Mouse (Mus musculus): Measurements from ENCODE around the gene Txnip.

DNA sequence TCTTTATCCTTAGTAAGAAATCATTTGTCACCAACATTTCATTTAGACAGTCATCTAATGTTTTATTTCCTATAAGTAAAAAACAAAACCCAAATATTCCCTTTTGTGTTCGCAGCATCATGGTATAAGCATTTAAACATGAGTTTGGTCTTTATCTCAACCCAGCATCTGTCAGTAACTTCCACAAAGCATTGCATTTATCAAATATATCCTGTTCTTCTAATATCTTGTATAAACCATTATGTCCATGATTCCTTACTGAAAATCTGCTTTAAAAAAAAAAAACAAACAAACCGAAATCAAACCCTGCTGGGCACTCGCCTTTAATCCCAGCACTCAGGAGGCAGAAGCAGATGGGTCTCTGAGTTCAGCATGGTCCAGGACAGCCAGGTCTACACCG, 48.9 kb downstream of the Txnip start:
- TF ChIP-seq CTCF (IDR thresholded peaks at IDR 0.05; ENCODE audit: low read depth, low read length) (no peak), POLR2AphosphoS5 (IDR thresholded peaks at IDR 0.05; ENCODE audit: insufficient replicate concordance, low read depth, low read length) (no peak)
